Mouse (Mus musculus) C2C12 (cell line): Measurements from ENCODE around the gene Elp1. TPM values are rescaled to one million over a fixed set of nuclear protein-coding genes. Genes with fewer than 3 reads are reported as not detected.

Experiments
- H3K27me3 ChIP-seq: one replicate; pipeline ENCODE4 v1.6.1; 2011; ENCODE audit not compliant: control insufficient read depth, insufficient read depth, insufficient read length
- H3K36me3 ChIP-seq: one replicate; pipeline ENCODE4 v1.6.1; 2011; ENCODE audit not compliant: control insufficient read depth, insufficient read depth
- H3K4me3 ChIP-seq: one replicate; pipeline ENCODE4 v1.5.1; 2011; ENCODE audit warnings: mild to moderate bottlenecking, control low read depth; ENCODE audit not compliant: poor library complexity, insufficient read depth, severe bottlenecking
- H3K79me2 ChIP-seq: one replicate; pipeline ENCODE4 v1.6.1; 2011; ENCODE audit not compliant: control insufficient read depth, insufficient read depth
- H3K79me3 ChIP-seq: one replicate; pipeline ENCODE4 v1.6.1; 2011; ENCODE audit warnings: low read depth, control low read depth
- H3ac ChIP-seq: one replicate; pipeline ENCODE3; 2011; ENCODE audit warnings: low read depth; ENCODE audit not compliant: control insufficient read depth, insufficient read length
- CEBPB ChIP-seq: IDR thresholded peaks from one replicate; pipeline ENCODE4 v1.6.1; 2011; ENCODE audit warnings: low read depth, mild to moderate bottlenecking, control low read depth, moderate library complexity
- CTCF ChIP-seq: IDR thresholded peaks from one replicate; pipeline ENCODE4 v1.5.1; 2011; ENCODE audit not compliant: control insufficient read depth, insufficient read depth, insufficient read length
- FOSL1 ChIP-seq: IDR thresholded peaks from one replicate; pipeline ENCODE4 v1.8.0; 2011; ENCODE audit warnings: mild to moderate bottlenecking, low read length; ENCODE audit not compliant: poor library complexity, insufficient read depth, severe bottlenecking
- MAX ChIP-seq: IDR thresholded peaks from one replicate; pipeline ENCODE4 v1.6.1; 2011; ENCODE audit warnings: mild to moderate bottlenecking, control low read depth
- MYOD1 ChIP-seq: IDR thresholded peaks from one replicate; pipeline ENCODE4 v1.6.1; 2011; ENCODE audit warnings: low read depth; ENCODE audit not compliant: control insufficient read depth, insufficient read length
- MYOG ChIP-seq: IDR thresholded peaks from one replicate; pipeline ENCODE4 v1.6.1; 2011; ENCODE audit not compliant: control insufficient read depth, insufficient read length; ENCODE audit errors: extremely low read depth
- USF1 ChIP-seq: IDR thresholded peaks from one replicate; pipeline ENCODE4 v1.6.1; 2011; ENCODE audit warnings: low read depth, mild to moderate bottlenecking, control low read depth, moderate library complexity
- polyA plus RNA-seq: library from polyadenylated mRNA; unstranded; fragments of >200 nt; fragmentation: generic; extraction: Trizol; gene quantifications from one replicate; pipeline ENCODE4 v1.2.1, GENCODE M21; 2012; ENCODE audit warnings: missing spikeins

Gene Elp1
- polyA plus RNA-seq, 1 experiment, result 27.2 TPM

GRCm38 (mm10) chr4:56725839-56726238 is 76.3 kb downstream of the Elp1 start:
- Histone ChIP-seq H3K79me2 (no peaks in the 10 kb centered on the region), H3ac (no peak overlapping the region), H3K79me3 (no peaks in the 10 kb centered on the region), H3K27me3 (no peaks in the 10 kb centered on the region), H3K4me3 (no peak overlapping the region), H3K36me3 (no peaks in the 10 kb centered on the region)
- TF ChIP-seq MAX (no peak), CTCF (no peak), MYOG (no peak), FOSL1 (no peak), CEBPB (no peak), USF1 (no peak), MYOD1 (no peak)

DNA sequence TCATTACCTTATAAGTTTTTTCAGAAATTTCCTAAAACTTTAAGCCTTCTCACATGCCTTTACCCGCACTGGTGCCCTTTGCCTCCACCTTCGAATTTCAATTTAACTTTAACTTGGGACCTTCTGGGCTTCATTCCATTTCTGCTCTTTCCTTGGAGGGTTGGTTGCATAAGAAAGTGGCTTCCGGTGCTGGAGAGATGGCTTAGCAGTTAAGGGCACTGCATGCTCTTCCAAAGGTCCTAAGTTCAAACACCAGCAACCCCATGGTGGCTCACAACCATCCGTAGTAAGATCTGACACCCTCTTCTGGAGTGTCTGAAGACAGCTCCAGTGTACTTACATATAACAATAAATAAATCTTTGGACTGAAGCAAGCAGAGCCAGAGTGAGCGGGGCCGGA is 78.9 kb downstream of the Elp1 start:
- Histone ChIP-seq H3ac (no peak overlapping the region), H3K79me3 (no peaks in the 10 kb centered on the region), H3K79me2 (no peaks in the 10 kb centered on the region), H3K27me3 (no peaks in the 10 kb centered on the region), H3K36me3 (no peaks in the 10 kb centered on the region), H3K4me3 (no peak overlapping the region)
- no peak for TF ChIP-seq CEBPB
- no peak for TF ChIP-seq MYOD1
- TF ChIP-seq MYOG, result no peak
- TF ChIP-seq CTCF, result no peak
- no peak for TF ChIP-seq MAX
- no peak for TF ChIP-seq USF1
- TF ChIP-seq FOSL1, result no peak

GRCm38 (mm10) chr4:56722346-56722745 is 79.8 kb downstream of the Elp1 start:
- H3K79me3 ChIP-seq, result no peaks in the 10 kb centered on the region
- no peaks in the 10 kb centered on the region for H3K36me3 ChIP-seq
- TF ChIP-seq CTCF, result no peak
- TF ChIP-seq USF1, result no peak
- no peak for TF ChIP-seq CEBPB
- no peak for TF ChIP-seq MYOD1
- TF ChIP-seq FOSL1, result no peak
- no peak for TF ChIP-seq MYOG
- no peak for TF ChIP-seq MAX
- H3K27me3 ChIP-seq, result no peaks in the 10 kb centered on the region
- no peak overlapping the region for H3ac ChIP-seq
- no peak overlapping the region for H3K4me3 ChIP-seq
- H3K79me2 ChIP-seq, result no peaks in the 10 kb centered on the region

DNA sequence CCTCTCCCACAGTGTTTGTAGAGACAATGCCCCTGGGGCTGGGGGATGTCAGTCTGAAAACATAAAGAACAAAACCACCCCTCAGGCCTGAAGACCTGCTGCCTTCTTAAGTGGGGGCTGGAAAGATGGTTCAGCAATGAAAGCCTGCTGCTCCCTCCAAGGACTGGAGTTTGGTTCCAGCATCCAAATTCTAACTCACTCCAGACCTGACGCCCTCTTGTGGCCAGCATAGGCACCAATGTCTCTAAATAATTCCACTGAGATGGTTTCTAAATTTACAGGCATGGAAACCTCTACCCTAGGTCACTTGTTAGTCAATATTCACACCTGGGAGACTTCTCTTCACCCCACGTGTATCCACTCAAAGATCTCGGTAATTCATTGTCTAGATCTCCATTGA is 80.7 kb downstream of the Elp1 start:
- Histone ChIP-seq H3K4me3 (no peak overlapping the region), H3K79me2 (no peaks in the 10 kb centered on the region), H3K36me3 (no peaks in the 10 kb centered on the region), H3ac (no peak overlapping the region), H3K79me3 (no peaks in the 10 kb centered on the region), H3K27me3 (peaks cover 4% of the 10 kb centered on the region)
- no peak for TF ChIP-seq MYOG
- TF ChIP-seq USF1, result no peak
- TF ChIP-seq MAX, result no peak

GRCm38 (mm10) chr4:56720403-56720802 is 81.7 kb downstream of the Elp1 start:
- H3K36me3 ChIP-seq, result no peaks in the 10 kb centered on the region
- TF ChIP-seq FOSL1, result no peak
- TF ChIP-seq CTCF, result no peak
- TF ChIP-seq MAX, result no peak
- TF ChIP-seq MYOD1, result no peak
- TF ChIP-seq MYOG, result no peak
- TF ChIP-seq CEBPB, result no peak
- TF ChIP-seq USF1, result no peak
- no peaks in the 10 kb centered on the region for H3K79me3 ChIP-seq
- H3K79me2 ChIP-seq, result no peaks in the 10 kb centered on the region
- H3K27me3 ChIP-seq, result peaks cover 4% of the 10 kb centered on the region
- no peak overlapping the region for H3ac ChIP-seq
- H3K4me3 ChIP-seq, result no peak overlapping the region

GRCm38 (mm10) chr4:56719456-56719855 is 82.7 kb downstream of the Elp1 start:
- H3ac ChIP-seq, result no peak overlapping the region
- no peak for TF ChIP-seq MYOD1
- no peaks in the 10 kb centered on the region for H3K79me2 ChIP-seq

More at GRCm38 (mm10) chr4:56719456-56719855, 82.7 kb downstream of the Elp1 start:
- Histone ChIP-seq H3K36me3 (no peaks in the 10 kb centered on the region), H3K79me3 (no peaks in the 10 kb centered on the region), H3K27me3 (peaks cover 4% of the 10 kb centered on the region), H3K4me3 (no peak overlapping the region)
